Mouse (Mus musculus) heart, embryonic 16.5 days (tissue): Measurements from ENCODE around the gene Arhgap17. TPM values are rescaled to one million over a fixed set of nuclear protein-coding genes. Genes with fewer than 3 reads are reported as not detected.
A peak's percentile ranks its signal among the peaks of the same experiment; 100 is the strongest.

ENCODE experiments used
- ATAC-seq: fragments of 200-750 bp; cut with Nextera tagmentation; replicated peaks from 2 replicates; pipeline ENCODE4 v1.8.0; 2017; ENCODE audit warnings: moderate number of reproducible peaks; ENCODE audit not compliant: insufficient read depth, low FRiP score; ENCODE audit errors: extremely low read depth
- H3K27ac ChIP-seq: fragments of 300-500 bp; sonication (generic); 2 replicates; pipeline ENCODE4 v1.5.1; 2014; ENCODE audit warnings: mild to moderate bottlenecking, low read length, control low read depth, moderate library complexity
- H3K27me3 ChIP-seq: fragments of 300-500 bp; sonication (generic); 2 replicates; pipeline ENCODE4 v1.6.1; 2014; ENCODE audit warnings: low read length, mixed read lengths; ENCODE audit not compliant: control insufficient read depth, insufficient read depth
- H3K36me3 ChIP-seq: fragments of 300-500 bp; sonication (generic); 2 replicates; pipeline ENCODE4 v1.6.1; 2014; ENCODE audit not compliant: control insufficient read depth, insufficient read depth
- H3K4me1 ChIP-seq: fragments of 300-500 bp; sonication (generic); 2 replicates; pipeline ENCODE4 v1.6.1; 2014; ENCODE audit warnings: low read length, mixed read lengths; ENCODE audit not compliant: control insufficient read depth, insufficient read depth
- H3K4me2 ChIP-seq: fragments of 300-500 bp; sonication (generic); 2 replicates; pipeline ENCODE4 v1.6.1; 2014; ENCODE audit warnings: low read depth, mild to moderate bottlenecking, control low read depth, low read length
- H3K4me3 ChIP-seq: fragments of 300-500 bp; sonication (generic); 2 replicates; pipeline ENCODE4 v1.5.1; 2014; ENCODE audit warnings: mild to moderate bottlenecking, control low read depth, low read length
- H3K9ac ChIP-seq: fragments of 300-500 bp; sonication (generic); 2 replicates; pipeline ENCODE4 v1.6.1; 2014; ENCODE audit warnings: low read length, control low read depth
- H3K9me3 ChIP-seq: fragments of 300-500 bp; sonication (generic); replicated peaks from 2 replicates; pipeline ENCODE4 v1.6.1; 2016; ENCODE audit warnings: low read length; ENCODE audit not compliant: control insufficient read depth
- WGBS: fragments of 180-500 bp; shearing (Covaris S2); extraction: QIAGEN DNeasy Blood & Tissue Kit; methylation state at CpG from one replicate; pipeline ENCODE4 v1.1.7; 2014; 5-methylcytosine and 5-hydroxymethylcytosine counted together
- polyA plus RNA-seq: library from polyadenylated mRNA; unstranded; fragments of >200 nt; fragmentation: Nextera tagmentation; extraction: Ambion mirVana; gene quantifications from 2 replicates; pipeline ENCODE4 v1.2.1, GENCODE M21; 2015

Gene Arhgap17
- polyA plus RNA-seq = 14.3 and 15.1 TPM in 2 replicates

DNA sequence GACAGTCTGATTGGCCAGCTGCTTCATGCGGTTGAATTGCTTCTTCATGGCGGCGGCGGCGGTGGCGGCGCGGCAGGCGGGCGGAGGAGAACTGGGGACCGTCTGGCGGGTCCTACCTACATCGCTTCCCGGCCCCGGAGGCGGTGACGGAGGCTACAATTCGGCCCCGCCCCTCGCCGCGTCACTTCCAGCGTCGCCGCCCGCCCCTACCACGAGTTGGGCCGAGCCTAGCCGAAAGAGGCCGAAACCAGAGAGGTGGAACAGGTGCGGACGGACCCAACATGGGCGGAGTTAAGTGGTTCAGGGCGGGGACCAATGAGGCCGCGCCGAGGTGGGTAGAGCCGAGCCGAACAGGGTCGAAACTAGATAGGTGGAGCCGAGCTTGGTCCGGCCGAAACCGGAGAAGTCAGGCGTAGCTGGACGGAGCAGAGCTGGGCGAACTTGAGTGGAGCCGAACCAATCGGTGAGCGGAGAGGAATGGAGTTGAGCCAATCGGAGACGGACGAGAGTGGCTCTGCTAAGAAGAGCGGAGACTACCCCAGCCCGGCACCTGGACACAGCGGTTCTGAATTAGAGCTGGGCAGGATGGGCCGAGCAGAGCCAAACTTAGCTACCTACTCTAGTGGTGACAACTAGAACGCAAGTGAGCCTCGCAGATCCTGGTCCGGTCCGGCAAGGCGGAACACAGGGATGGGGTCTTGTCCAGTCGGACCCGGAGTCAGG, at the start of gene Arhgap17, which contains the start of gene Lcmt1:
Gene Arhgap17, minus strand, starts transcription at position 157 of the 723 bp plus-strand sequence.
Gene Lcmt1, plus strand, starts transcription at position 26 of the 723 bp plus-strand sequence.
- Histone ChIP-seq H3K27me3 (no peaks in the 10 kb centered on the region), H3K4me3 (peak within 1 kb of the TSS; percentile 87), H3K4me2 (peak within 1 kb of the TSS; percentile 94), H3K9me3 (no peaks in the 10 kb centered on the region), H3K4me1 (peaks cover 19% of the 10 kb centered on the region), H3K27ac (peak within 1 kb of the TSS; percentile 86), H3K9ac (peak within 1 kb of the TSS; percentile 90), H3K36me3 (no peaks in the 10 kb centered on the region)
- ATAC-seq = peak; percentile 95
- whole genome bisulfite sequencing = under 1% methylated on average over 64 of the region's 64 CpGs

DNA sequence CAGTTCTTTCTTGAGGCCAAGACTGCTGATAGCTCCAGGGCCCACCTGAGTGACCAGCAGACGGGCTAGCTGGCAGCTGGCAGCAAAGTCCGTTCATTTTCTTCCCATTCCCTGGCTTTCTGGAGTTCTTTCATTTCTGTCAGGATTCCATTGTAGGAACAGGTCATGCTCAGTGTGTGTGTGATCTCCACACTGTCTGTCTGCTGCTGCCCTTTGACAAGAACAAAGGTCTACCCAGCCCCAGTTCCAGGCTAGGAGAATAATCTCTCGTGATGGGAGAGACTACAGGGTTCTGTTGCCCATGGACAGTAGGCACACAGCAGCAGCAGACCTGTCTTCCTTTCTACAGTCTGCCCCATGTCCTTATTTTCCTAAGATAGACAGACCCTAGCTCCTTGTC, 47.9 kb upstream of the Arhgap17 start:
- 79% methylated on average over 3 of the region's 3 CpGs for WGBS
- no peak for ATAC-seq
- H3K27me3 ChIP-seq = no peaks in the 10 kb centered on the region
- no peak overlapping the region for H3K27ac ChIP-seq
- H3K36me3 ChIP-seq = peaks cover 5% of the 10 kb centered on the region; the same call in 1 of the 2 replicates
- no peak overlapping the region for H3K9ac ChIP-seq
- H3K4me1 ChIP-seq = no peaks in the 10 kb centered on the region
- H3K9me3 ChIP-seq = no peaks in the 10 kb centered on the region
- no peak overlapping the region for H3K4me2 ChIP-seq
- no peak overlapping the region for H3K4me3 ChIP-seq

- no peaks in the 10 kb centered on the region for H3K27me3 ChIP-seq
- H3K9ac ChIP-seq = no peak overlapping the region
- 68% methylated on average over 4 of the region's 4 CpGs for WGBS
- H3K4me2 ChIP-seq = no peak overlapping the region
- H3K4me3 ChIP-seq = no peak overlapping the region
- peaks cover 2% of the 10 kb centered on the region; the same call in 1 of the 2 replicates for H3K36me3 ChIP-seq
- H3K27ac ChIP-seq = no peak overlapping the region
- H3K9me3 ChIP-seq = no peaks in the 10 kb centered on the region
- no peaks in the 10 kb centered on the region for H3K4me1 ChIP-seq
- ATAC-seq = no peak
Measured at GRCm38 (mm10) chr7:123416803-123417202, 47.1 kb upstream of the Arhgap17 start.

DNA sequence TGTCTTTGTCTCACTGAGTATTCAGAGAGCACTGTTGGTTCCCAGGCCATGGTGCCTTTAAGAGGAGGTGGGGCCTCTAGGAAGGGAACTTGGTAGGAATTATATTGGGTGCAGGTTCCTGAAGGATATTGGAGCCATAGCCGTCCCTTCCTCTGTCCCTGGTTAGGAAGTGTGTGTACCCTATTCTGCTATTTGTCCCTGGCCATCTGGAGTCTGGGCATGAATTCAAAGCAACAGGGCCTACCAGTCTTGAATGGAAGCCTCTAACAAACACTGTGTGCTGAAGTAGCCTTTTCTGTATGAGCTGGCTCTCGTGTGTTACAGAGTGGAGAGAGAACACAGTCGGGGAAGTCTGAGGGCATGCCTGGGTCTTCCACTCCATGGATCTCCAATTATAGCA, 42.4 kb upstream of the Arhgap17 start:
- H3K4me2 ChIP-seq = no peak overlapping the region
- peaks cover 4% of the 10 kb centered on the region; the same call in 1 of the 2 replicates for H3K36me3 ChIP-seq
- H3K4me1 ChIP-seq = 0 out of 2 replicates have a peak, but pooled peaks cover 3% of the 10 kb centered on the region
- H3K4me3 ChIP-seq = no peak overlapping the region
- WGBS = 85% methylated on average over 3 of the region's 3 CpGs
- H3K27ac ChIP-seq = no peak overlapping the region
- no peaks in the 10 kb centered on the region for H3K9me3 ChIP-seq
- ATAC-seq = no peak
- no peak overlapping the region for H3K9ac ChIP-seq
- no peaks in the 10 kb centered on the region for H3K27me3 ChIP-seq

- no peak for ATAC-seq
- WGBS = 42% methylated on average over 1 of the region's 1 CpGs
Measured at GRCm38 (mm10) chr7:123411109-123411508, 41.4 kb upstream of the Arhgap17 start.

DNA sequence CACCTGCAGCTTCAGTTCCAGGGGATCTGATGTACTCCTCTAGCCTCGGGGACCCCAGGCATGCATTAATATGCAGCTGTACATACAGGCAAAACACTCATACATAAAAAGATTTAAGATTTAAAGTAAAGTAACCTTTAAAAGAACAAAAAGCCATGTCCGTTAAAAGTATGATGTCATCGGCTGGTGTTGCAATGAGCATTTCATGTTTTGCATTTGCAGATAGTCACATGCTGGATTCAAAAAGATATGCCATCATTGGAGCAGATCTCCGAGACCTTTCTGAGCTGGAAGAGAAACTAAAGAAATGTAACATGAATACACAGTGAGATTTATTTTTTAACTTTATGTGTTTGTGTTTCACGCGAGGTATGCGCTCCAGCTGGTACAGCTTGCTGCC, 40.8 kb upstream of the Arhgap17 start:
- H3K9me3 ChIP-seq = no peaks in the 10 kb centered on the region
- WGBS = 90% methylated on average over 7 of the region's 7 CpGs
- ATAC-seq = no peak
- H3K27me3 ChIP-seq = no peaks in the 10 kb centered on the region
- H3K4me2 ChIP-seq = no peak overlapping the region
- peaks cover 7% of the 10 kb centered on the region; the same call in 1 of the 2 replicates for H3K4me1 ChIP-seq
- H3K4me3 ChIP-seq = no peak overlapping the region
- H3K36me3 ChIP-seq = peaks cover 4% of the 10 kb centered on the region; the same call in 1 of the 2 replicates
- H3K9ac ChIP-seq = no peak overlapping the region
- no peak overlapping the region for H3K27ac ChIP-seq

More at GRCm38 (mm10) chr7:123411109-123411508, 41.4 kb upstream of the Arhgap17 start:
- no peak overlapping the region for H3K9ac ChIP-seq
- H3K4me1 ChIP-seq = 0 out of 2 replicates have a peak, but pooled peaks cover 3% of the 10 kb centered on the region
- H3K4me2 ChIP-seq = no peak overlapping the region
- no peak overlapping the region for H3K4me3 ChIP-seq
- H3K36me3 ChIP-seq = peaks cover 4% of the 10 kb centered on the region; the same call in 1 of the 2 replicates
- no peaks in the 10 kb centered on the region for H3K27me3 ChIP-seq
- H3K27ac ChIP-seq = no peak overlapping the region
- no peaks in the 10 kb centered on the region for H3K9me3 ChIP-seq

DNA sequence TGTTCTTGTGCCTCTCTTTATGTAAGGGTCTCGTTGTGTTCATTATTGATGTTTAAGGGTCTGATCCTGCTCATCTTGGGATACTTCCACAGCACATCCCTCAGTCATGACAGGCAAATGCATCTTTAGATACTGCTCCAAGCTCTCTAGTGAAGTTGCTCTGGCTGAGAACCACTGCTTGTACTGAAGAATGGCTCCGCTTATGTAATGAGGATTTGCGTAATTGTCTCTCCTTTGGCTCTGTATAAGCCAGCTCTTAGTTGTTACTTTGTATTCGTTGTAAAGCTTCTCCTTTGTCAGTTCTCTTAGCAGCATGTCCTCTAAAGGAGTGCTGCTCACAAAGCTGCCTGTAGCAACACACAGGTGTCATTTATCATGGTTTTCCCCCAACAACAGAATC, 37.3 kb upstream of the Arhgap17 start:
- H3K4me3 ChIP-seq = no peak overlapping the region
- no peak overlapping the region for H3K27ac ChIP-seq
- no peaks in the 10 kb centered on the region for H3K27me3 ChIP-seq
- no peak overlapping the region for H3K4me2 ChIP-seq
- no peak for ATAC-seq
- H3K9me3 ChIP-seq = no peaks in the 10 kb centered on the region
- peaks cover 7% of the 10 kb centered on the region; the same call in 1 of the 2 replicates for H3K4me1 ChIP-seq
- whole genome bisulfite sequencing = 88% methylated on average over 4 of the region's 4 CpGs
- peaks cover 14% of the 10 kb centered on the region; the same call in 1 of the 2 replicates for H3K36me3 ChIP-seq
- H3K9ac ChIP-seq = no peak overlapping the region

DNA sequence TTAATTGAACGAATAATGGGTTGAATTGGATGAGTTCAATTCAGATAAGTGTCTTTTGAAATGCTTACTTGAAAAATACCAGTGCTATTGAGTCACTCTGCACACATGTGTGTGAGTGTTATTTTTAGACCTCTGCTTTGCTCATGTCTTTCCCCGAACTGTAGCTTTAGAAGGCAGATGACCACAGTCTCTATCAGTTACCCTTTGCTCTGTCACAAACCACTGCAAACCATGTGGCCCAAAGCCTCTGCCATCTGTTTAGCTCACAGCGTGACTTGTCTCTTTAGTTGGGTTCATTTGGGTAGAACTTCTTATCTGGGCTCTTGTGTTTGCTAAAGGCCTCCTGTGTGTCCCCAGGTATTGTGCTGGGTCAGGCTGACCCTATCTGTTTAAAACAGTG, 35.9 kb upstream of the Arhgap17 start:
- Histone ChIP-seq H3K9ac (no peak overlapping the region), H3K4me1 (peaks cover 7% of the 10 kb centered on the region; the same call in 1 of the 2 replicates), H3K9me3 (no peaks in the 10 kb centered on the region), H3K36me3 (peaks cover 14% of the 10 kb centered on the region; the same call in 1 of the 2 replicates), H3K27ac (peak overlapping the region; percentile 40), H3K27me3 (no peaks in the 10 kb centered on the region), H3K4me2 (no peak overlapping the region), H3K4me3 (no peak overlapping the region)
- peak; percentile 79; the same call in 1 of the 2 replicates for ATAC-seq
- 26% methylated on average over 3 of the region's 3 CpGs for WGBS

DNA sequence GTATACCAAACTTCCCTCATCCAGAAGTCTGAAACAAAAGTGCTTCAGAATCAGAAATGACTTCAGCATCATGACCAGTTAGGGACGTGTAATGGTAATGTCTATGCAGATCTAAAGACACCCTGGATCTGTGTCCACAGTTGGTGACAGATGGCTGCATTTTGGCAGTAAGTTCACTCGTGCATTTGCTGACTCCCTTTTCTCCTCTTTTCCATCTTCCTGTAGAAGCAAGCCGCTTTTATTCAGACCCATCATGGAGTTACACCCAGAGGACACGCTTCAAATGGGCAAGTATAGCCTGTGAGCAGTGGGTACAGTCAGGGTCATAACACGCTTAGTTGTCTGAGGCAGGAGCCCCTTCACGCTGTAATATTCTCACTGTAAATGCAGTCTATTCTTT, 34.5 kb upstream of the Arhgap17 start:
- Histone ChIP-seq H3K9me3 (no peaks in the 10 kb centered on the region), H3K4me2 (no peak overlapping the region), H3K4me3 (no peak overlapping the region), H3K4me1 (peaks cover 7% of the 10 kb centered on the region; the same call in 1 of the 2 replicates), H3K27me3 (no peaks in the 10 kb centered on the region), H3K9ac (no peak overlapping the region), H3K27ac (no peak overlapping the region), H3K36me3 (peaks cover 16% of the 10 kb centered on the region; the same call in 1 of the 2 replicates)
- WGBS = 77% methylated on average over 6 of the region's 6 CpGs
- no peak for ATAC-seq
